Mouse (Mus musculus): ENCODE measurements around the gene 2410141K09Rik.
"Not testable (repeated sequence)": the region's sequence is repeated elsewhere in the genome, so short reads cannot be mapped to it uniquely, and the experiment has no call there.

The 2410141K09Rik gene

GRCm38 (mm10) chr13:66441018-66441417 lies at the start of gene 2410141K09Rik:
Gene 2410141K09Rik, minus strand, starts transcription at chr13:66441118.
- not testable (repeated sequence) for DNase-seq (ENCODE audit: low spot score)

GRCm38 (mm10) chr13:66426858-66427257 lies 14.1 kb downstream of the 2410141K09Rik start:
- DNase-seq (ENCODE audit: low spot score) = not testable (repeated sequence)

GRCm38 (mm10) chr13:66414962-66415361 lies 26.0 kb downstream of the 2410141K09Rik start:
- DNase-seq (ENCODE audit: low spot score) = not testable (repeated sequence)

Measured in urinary bladder, postnatal 10 days (tissue).